Mouse (Mus musculus) neural tube, embryonic 15.5 days (tissue): ENCODE results near the gene Ctsd. TPM values are rescaled to one million over a fixed set of nuclear protein-coding genes. Genes with fewer than 3 reads are reported as not detected.
A peak's percentile ranks its signal among the peaks of the same experiment; 100 is the strongest.

Source experiments
- ATAC-seq: fragments of 200-750 bp; cut with Nextera tagmentation; 2 replicates; pipeline ENCODE4 v1.8.0; 2017; ENCODE audit warnings: mild to moderate bottlenecking, moderate TSS enrichment, moderate library complexity; ENCODE audit not compliant: low FRiP score
- H3K27ac ChIP-seq: fragments of 300-500 bp; sonication (generic); replicated peaks from 2 replicates; pipeline ENCODE4 v1.5.1; 2015; ENCODE audit warnings: mild to moderate bottlenecking, inconsistent platforms
- H3K27me3 ChIP-seq: fragments of 300-500 bp; sonication (generic); replicated peaks from 2 replicates; pipeline ENCODE4 v1.6.1; 2015; ENCODE audit warnings: inconsistent platforms
- H3K36me3 ChIP-seq: fragments of 300-500 bp; sonication (generic); 2 replicates; pipeline ENCODE4 v1.6.1; 2015; ENCODE audit warnings: inconsistent platforms
- H3K4me1 ChIP-seq: fragments of 300-500 bp; sonication (generic); 2 replicates; pipeline ENCODE4 v1.6.1; 2015; ENCODE audit warnings: inconsistent platforms
- H3K4me2 ChIP-seq: fragments of 300-500 bp; sonication (generic); 2 replicates; pipeline ENCODE4 v1.6.1; 2015; ENCODE audit warnings: inconsistent platforms, mild to moderate bottlenecking, moderate library complexity
- H3K4me3 ChIP-seq: fragments of 300-500 bp; sonication (generic); replicated peaks from 2 replicates; pipeline ENCODE4 v1.5.1; 2015; ENCODE audit warnings: mild to moderate bottlenecking, inconsistent platforms
- H3K9ac ChIP-seq: fragments of 300-500 bp; sonication (generic); replicated peaks from 2 replicates; pipeline ENCODE4 v1.6.1; 2015; ENCODE audit warnings: mild to moderate bottlenecking, inconsistent platforms
- H3K9me3 ChIP-seq: fragments of 300-500 bp; sonication (generic); replicated peaks from 2 replicates; pipeline ENCODE4 v1.6.1; 2016; ENCODE audit warnings: inconsistent platforms
- WGBS: fragments of 180-500 bp; shearing (Covaris S2); methylation state at CpG from one replicate; pipeline ENCODE4 v1.1.7; 2015; ENCODE audit warnings: mixed read lengths; 5-methylcytosine and 5-hydroxymethylcytosine counted together
- polyA plus RNA-seq: library from polyadenylated mRNA; unstranded; fragments of >200 nt; fragmentation: Nextera tagmentation; extraction: Ambion mirVana; gene quantifications from 2 replicates; pipeline ENCODE4 v1.2.1, GENCODE M21; 2015

Gene Ctsd
- polyA plus RNA-seq: 304 and 310 TPM in 2 replicates

GRCm38 (mm10) chr7:142387419-142388148, at the start of gene Ctsd:
Ctsd (minus strand) TSS chr7:142388038.
- peaks cover 29% of the 10 kb centered on the region for H3K36me3 ChIP-seq
- under 1% methylated on average over 55 of the region's 55 CpGs for WGBS
- no peaks in the 10 kb centered on the region for H3K27me3 ChIP-seq
- H3K4me2 ChIP-seq: peak within 1 kb of the TSS; percentile 91
- peaks cover 30% of the 10 kb centered on the region for H3K4me1 ChIP-seq
- H3K9ac ChIP-seq: peak within 1 kb of the TSS; percentile 86
- peak within 1 kb of the TSS; percentile 72 for H3K27ac ChIP-seq
- peak within 1 kb of the TSS; percentile 86 for H3K4me3 ChIP-seq
- ATAC-seq: peak; percentile 98
- H3K9me3 ChIP-seq: no peaks in the 10 kb centered on the region

DNA sequence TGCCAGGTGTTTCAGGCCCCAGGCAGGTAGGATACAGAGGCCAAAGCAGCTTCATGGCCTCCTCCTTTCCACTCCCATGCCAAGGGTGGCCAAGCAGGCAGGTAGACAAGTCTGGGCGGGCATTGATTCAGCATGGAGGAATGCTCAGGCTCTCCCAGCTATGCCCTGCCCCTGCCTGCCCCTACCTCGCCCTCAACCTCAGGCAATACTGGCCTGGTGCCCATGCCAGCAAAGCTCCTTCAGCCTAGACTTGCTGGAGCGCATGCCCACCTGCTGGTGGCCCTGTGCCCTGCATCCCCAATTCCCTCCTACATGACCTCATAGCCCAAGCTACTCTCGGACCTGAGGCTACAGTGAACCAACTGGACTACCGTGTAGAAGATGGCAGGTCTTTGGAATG, 49.5 kb upstream of the Ctsd start:
- H3K27ac ChIP-seq: no peak overlapping the region
- H3K4me1 ChIP-seq: peaks cover 5% of the 10 kb centered on the region
- 86% methylated on average over 5 of the region's 5 CpGs for WGBS
- H3K27me3 ChIP-seq: no peaks in the 10 kb centered on the region
- H3K9me3 ChIP-seq: no peaks in the 10 kb centered on the region
- no peak for ATAC-seq
- no peaks in the 10 kb centered on the region for H3K36me3 ChIP-seq
- H3K9ac ChIP-seq: no peak overlapping the region
- no peak overlapping the region for H3K4me2 ChIP-seq
- H3K4me3 ChIP-seq: no peak overlapping the region

DNA sequence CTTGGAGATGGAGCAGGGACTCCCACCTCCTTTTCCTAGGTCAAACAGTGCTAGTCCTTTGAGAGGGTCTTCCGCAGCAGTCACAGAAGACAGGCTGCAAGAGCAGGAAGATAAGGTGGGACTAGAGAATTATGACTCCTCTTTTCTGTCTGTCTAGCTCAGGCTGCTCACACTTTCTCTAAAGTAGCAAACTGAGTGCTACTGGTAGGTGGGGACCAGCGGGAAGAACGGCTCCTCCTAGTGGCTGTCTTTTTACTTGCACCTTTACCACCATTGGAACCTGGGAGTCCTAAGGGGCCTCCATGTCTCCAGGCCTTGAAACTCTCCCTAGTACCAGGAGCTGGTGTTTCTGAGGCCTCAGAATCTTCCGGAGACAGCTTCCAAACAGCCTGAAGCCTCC, 47.7 kb upstream of the Ctsd start:
- Histone ChIP-seq H3K27ac (no peak overlapping the region), H3K9ac (no peak overlapping the region), H3K4me3 (no peak overlapping the region), H3K4me2 (no peak overlapping the region), H3K36me3 (no peaks in the 10 kb centered on the region), H3K27me3 (no peaks in the 10 kb centered on the region), H3K9me3 (no peaks in the 10 kb centered on the region), H3K4me1 (peaks cover 6% of the 10 kb centered on the region)
- WGBS: 28% methylated on average over 4 of the region's 4 CpGs
- no peak for ATAC-seq

- H3K4me2 ChIP-seq: no peak within 1 kb of the TSS
- WGBS: 90% methylated on average over 10 of the region's 10 CpGs
- no peaks in the 10 kb centered on the region for H3K27me3 ChIP-seq
- H3K27ac ChIP-seq: no peak within 1 kb of the TSS
- no peak within 1 kb of the TSS for H3K4me3 ChIP-seq
- H3K9me3 ChIP-seq: no peaks in the 10 kb centered on the region
- no peak for ATAC-seq
- H3K4me1 ChIP-seq: peaks cover 16% of the 10 kb centered on the region
- H3K36me3 ChIP-seq: no peaks in the 10 kb centered on the region
- H3K9ac ChIP-seq: no peak within 1 kb of the TSS
Measured at GRCm38 (mm10) chr7:142434137-142434865, 46.5 kb upstream of the Ctsd start, which contains the start of gene Syt8. Syt8 (plus strand) TSS chr7:142434850.

DNA sequence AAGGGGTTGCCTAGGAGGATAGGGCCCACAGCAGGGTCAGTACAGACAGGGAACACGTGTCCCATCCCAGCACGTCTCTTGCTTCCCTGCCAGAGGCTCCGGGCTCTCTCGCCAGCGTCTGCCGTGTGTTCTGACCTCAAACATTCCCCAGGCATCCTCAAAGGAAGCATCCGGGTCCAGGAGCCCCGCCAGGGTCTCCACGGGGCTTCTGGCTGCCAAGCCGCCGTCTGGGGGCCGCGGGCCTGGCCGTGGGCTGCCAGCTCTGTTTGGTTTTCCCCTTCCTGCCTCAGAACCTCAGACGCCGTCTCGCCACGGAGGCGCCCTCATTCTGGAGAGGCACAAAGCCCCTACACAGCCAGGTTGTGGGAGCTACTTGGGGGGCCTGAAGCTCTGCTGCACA, 45.8 kb upstream of the Ctsd start:
- no peaks in the 10 kb centered on the region for H3K9me3 ChIP-seq

GRCm38 (mm10) chr7:142431106-142431505, 43.3 kb upstream of the Ctsd start:
- 76% methylated on average over 14 of the region's 14 CpGs for WGBS
- no peak overlapping the region for H3K27ac ChIP-seq
- H3K9ac ChIP-seq: no peak overlapping the region
- H3K27me3 ChIP-seq: no peaks in the 10 kb centered on the region
- H3K4me3 ChIP-seq: no peak overlapping the region
- H3K4me1 ChIP-seq: peaks cover 16% of the 10 kb centered on the region
- H3K36me3 ChIP-seq: no peaks in the 10 kb centered on the region
- no peaks in the 10 kb centered on the region for H3K9me3 ChIP-seq
- H3K4me2 ChIP-seq: no peak overlapping the region
- no peak for ATAC-seq

More for the DNA sequence above, 45.8 kb upstream of the Ctsd start:
- Histone ChIP-seq H3K9ac (no peak overlapping the region), H3K4me2 (no peak overlapping the region), H3K27ac (no peak overlapping the region), H3K27me3 (no peaks in the 10 kb centered on the region), H3K4me3 (no peak overlapping the region), H3K36me3 (no peaks in the 10 kb centered on the region), H3K4me1 (peaks cover 16% of the 10 kb centered on the region)
- no peak for ATAC-seq
- WGBS: 59% methylated on average over 19 of the region's 19 CpGs

- ATAC-seq: peak; percentile 57; the same call in 1 of the 2 replicates
- Histone ChIP-seq H3K27ac (peak overlapping the region; percentile 52), H3K4me1 (peaks cover 16% of the 10 kb centered on the region), H3K9ac (no peak overlapping the region), H3K27me3 (no peaks in the 10 kb centered on the region), H3K4me3 (no peak overlapping the region), H3K36me3 (no peaks in the 10 kb centered on the region), H3K4me2 (no peak overlapping the region; the same call in 1 of the 2 replicates), H3K9me3 (no peaks in the 10 kb centered on the region)
- WGBS: 30% methylated on average over 12 of the region's 12 CpGs
Measured at GRCm38 (mm10) chr7:142430160-142430678, 42.4 kb upstream of the Ctsd start.

DNA sequence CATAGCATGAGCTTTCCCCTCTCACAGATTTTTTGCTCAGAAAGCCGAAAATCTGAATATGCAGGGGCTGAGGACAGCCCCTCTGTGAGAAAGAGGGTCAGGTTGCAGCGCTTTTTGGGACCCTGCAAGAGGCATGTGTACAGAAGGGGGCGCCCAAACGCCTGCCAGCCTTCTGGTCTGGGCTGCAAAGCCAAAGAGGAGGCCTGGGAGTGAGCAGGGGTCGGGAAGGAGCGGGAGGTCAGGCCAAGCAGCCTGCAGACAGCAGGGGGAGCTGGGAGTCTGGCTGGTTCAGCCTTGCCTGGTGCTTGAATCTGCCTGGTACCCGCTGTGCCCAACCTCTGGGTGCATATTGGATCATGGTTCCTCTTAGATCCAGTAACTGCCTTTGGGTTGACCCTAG, 40.4 kb upstream of the Ctsd start:
- H3K27ac ChIP-seq: no peak overlapping the region
- H3K4me1 ChIP-seq: peaks cover 16% of the 10 kb centered on the region
- ATAC-seq: no peak
- no peak overlapping the region for H3K4me3 ChIP-seq
- H3K27me3 ChIP-seq: no peaks in the 10 kb centered on the region
- no peaks in the 10 kb centered on the region for H3K9me3 ChIP-seq
- H3K36me3 ChIP-seq: no peaks in the 10 kb centered on the region
- 12% methylated on average over 7 of the region's 7 CpGs for WGBS
- no peak overlapping the region for H3K9ac ChIP-seq
- H3K4me2 ChIP-seq: no peak overlapping the region

- H3K4me1 ChIP-seq: peaks cover 11% of the 10 kb centered on the region
- 66% methylated on average over 11 of the region's 11 CpGs for WGBS
- no peak overlapping the region for H3K4me3 ChIP-seq
- no peak overlapping the region for H3K9ac ChIP-seq
- no peaks in the 10 kb centered on the region for H3K27me3 ChIP-seq
- no peak for ATAC-seq
- no peaks in the 10 kb centered on the region for H3K36me3 ChIP-seq
- no peak overlapping the region for H3K27ac ChIP-seq
- H3K4me2 ChIP-seq: no peak overlapping the region
- H3K9me3 ChIP-seq: no peaks in the 10 kb centered on the region
Measured at GRCm38 (mm10) chr7:142425641-142426213, 37.9 kb upstream of the Ctsd start.

DNA sequence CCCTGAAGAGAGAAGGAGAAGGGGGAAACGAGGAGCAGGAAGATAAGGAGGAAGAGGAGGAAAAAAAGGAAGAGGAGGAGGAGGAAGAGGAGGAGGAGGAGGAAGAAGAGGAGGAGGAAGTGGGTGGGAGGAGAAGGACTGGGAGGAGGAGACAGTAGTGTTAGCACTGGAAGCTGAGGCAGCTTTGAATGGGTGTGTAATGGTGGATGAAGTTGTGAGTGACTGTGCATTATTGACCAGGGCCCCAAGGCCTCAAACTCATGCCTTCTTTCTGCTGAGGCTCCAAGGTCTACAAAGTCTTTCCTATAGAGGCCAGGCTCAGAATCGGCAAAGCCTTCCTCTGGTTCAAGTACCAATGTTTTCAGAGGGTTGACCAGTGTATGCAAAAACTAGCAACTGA, 34.0 kb upstream of the Ctsd start:
- Histone ChIP-seq H3K4me3 (no peak overlapping the region), H3K36me3 (no peaks in the 10 kb centered on the region), H3K27ac (no peak overlapping the region), H3K9me3 (no peaks in the 10 kb centered on the region), H3K9ac (no peak overlapping the region), H3K27me3 (no peaks in the 10 kb centered on the region), H3K4me1 (no peaks in the 10 kb centered on the region), H3K4me2 (no peak overlapping the region)
- 90% methylated on average over 2 of the region's 2 CpGs for WGBS
- no peak for ATAC-seq

DNA sequence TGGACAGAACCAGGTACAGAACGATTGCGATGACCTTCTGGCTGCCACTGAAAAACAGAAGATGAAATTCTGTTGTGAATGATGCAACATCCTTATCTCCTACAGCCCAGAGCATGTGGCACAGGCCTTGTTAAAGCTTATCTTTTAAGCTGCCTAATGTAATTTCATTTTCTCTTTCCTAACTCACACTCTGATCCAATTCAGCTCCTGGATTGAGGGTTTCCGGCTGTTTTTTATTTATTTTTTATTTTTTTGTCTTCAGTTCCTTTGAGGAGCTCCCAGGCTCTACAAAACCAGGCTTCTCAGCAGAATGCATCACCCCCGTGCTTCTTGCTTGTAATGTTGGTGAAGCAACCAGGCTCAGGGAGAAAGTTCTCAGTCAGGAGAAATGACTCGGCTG, 32.0 kb upstream of the Ctsd start:
- no peak overlapping the region for H3K27ac ChIP-seq
- H3K36me3 ChIP-seq: no peaks in the 10 kb centered on the region
- H3K9ac ChIP-seq: no peak overlapping the region
- no peak for ATAC-seq
- no peak overlapping the region for H3K4me2 ChIP-seq
- no peaks in the 10 kb centered on the region for H3K27me3 ChIP-seq
- 90% methylated on average over 5 of the region's 5 CpGs for WGBS
- no peaks in the 10 kb centered on the region for H3K9me3 ChIP-seq
- no peaks in the 10 kb centered on the region for H3K4me1 ChIP-seq
- H3K4me3 ChIP-seq: no peak overlapping the region
